Mouse (Mus musculus) adipocyte (in vitro differentiated cells): ENCODE results near the gene Gm15294.

Source experiments
- DNase-seq: peaks from one replicate; pipeline ENCODE4 v3.0.0-alpha.2; 2016; ENCODE audit warnings: low spot score

Gm15294 gene

GRCm38 (mm10) chrX:141875135-141875534, at the start of gene Gm15294:
Gm15294 (minus strand) TSS chrX:141875235.
- no peak for DNase-seq

- DNase-seq: no peak
Measured at GRCm38 (mm10) chrX:141884336-141885048, 9.5 kb upstream of the Gm15294 start.

GRCm38 (mm10) chrX:141874024-141874423, 1.0 kb downstream of the Gm15294 start:
- DNase-seq: no peak

- no peak for DNase-seq
Measured at GRCm38 (mm10) chrX:141873597-141873996, 1.4 kb downstream of the Gm15294 start.

GRCm38 (mm10) chrX:141855684-141856396, 19.2 kb downstream of the Gm15294 start:
- no peak for DNase-seq
